Mouse (Mus musculus) megakaryocyte, embryonic 14.5 days (primary cell): Measurements from ENCODE around the gene Hook2.

Experiments used
- FLI1 ChIP-seq: IDR thresholded peaks from 2 replicates; pipeline ENCODE4 v1.6.1; 2012; ENCODE audit warnings: low read length, inconsistent platforms, mixed read lengths
- GATA1 ChIP-seq: IDR thresholded peaks from 3 replicates; pipeline ENCODE4 v1.6.1; 2012; ENCODE audit warnings: mixed read lengths, low read length, inconsistent platforms, borderline replicate concordance

- TF ChIP-seq GATA1: no peak
- TF ChIP-seq FLI1: no peak
These were observed 37.5 kb downstream of the Hook2 start for GRCm38 (mm10) chr8:85027922-85028321.
